Mouse (Mus musculus) lung, postnatal 36 days (tissue): Measurements from ENCODE around the gene Mbnl2.

ENCODE experiments used
- DNase-seq: peaks from one replicate; pipeline ENCODE4 v3.0.0; 2022; ENCODE audit warnings: mixed read lengths

Mbnl2 gene

DNA sequence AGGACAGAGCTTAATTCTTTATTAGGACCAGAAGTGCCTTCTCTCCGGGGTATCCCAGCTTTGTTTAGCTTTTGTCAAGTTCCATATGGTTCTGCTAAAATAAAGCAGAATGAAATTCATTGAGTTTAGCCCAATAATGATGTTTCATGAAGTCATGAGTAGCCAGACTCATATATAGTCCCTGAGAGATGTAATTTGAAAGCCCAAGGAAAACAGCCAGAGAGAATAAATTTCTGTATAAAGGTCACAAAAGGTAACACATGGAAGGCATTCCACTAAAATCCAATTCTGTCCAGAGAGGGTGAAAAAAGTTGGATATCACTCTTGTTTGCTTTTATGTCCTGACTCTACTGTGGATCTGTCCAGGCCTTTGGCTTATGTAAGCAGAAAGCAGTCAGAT lies 159.4 kb downstream of the Mbnl2 start:
- no peak for DNase-seq

DNA sequence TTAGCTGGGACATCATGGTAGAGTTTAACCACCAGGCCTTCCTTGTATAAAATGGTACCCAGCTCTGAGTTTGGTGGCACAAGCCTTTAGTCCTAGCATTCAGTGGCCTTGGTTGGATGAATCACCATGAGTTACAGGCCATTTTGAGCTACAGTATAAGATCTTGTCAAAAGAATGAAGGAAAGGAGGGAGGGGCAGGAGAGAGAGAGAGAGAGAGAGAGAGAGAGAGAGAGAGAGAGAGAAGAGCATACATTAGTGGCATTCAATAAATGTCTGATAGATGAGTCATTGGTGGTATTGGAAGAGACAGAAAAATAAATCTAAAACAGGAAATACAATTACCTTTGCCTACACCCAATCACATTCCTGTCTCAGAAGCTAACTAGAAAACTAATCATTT lies 165.2 kb downstream of the Mbnl2 start:
- DNase-seq = no peak

DNA sequence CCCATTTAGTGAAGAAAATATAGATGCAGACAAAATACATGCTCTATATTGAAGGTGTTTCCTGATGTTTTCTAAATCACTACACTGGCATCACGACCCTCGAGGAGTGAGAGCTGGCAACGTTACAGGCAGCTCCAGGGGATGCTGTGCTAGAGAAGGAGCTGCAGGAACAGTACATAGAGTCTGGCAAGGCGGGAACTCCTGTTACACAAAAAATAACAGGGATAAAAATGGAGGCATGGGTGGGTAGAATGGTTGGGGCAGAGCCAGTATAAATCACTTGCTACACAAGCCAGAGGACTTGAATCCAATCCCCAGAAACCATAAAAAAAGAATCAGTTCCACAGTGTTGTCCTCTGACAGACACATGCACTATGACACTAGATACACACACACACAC lies 165.8 kb downstream of the Mbnl2 start:
- DNase-seq = no peak

DNA sequence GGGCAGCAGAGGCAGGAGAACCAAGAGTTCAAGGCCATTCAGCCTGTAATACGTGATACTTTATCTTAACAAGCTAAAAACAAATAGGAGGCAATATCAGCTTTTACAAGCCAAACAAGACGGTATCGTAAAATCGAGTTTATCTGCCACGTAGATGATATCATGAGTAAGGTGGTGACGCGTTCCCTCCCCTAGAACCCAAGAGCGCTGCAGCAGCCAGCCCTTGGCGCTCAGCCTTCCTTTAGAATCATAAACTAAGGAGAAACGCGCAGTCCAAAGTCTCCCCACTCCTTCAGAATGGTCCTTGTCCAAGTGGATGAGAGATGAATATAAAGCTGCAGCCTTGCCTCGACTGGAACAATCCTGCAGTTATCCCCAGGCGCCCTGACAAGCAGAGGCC lies 166.4 kb downstream of the Mbnl2 start:
- no peak for DNase-seq

DNA sequence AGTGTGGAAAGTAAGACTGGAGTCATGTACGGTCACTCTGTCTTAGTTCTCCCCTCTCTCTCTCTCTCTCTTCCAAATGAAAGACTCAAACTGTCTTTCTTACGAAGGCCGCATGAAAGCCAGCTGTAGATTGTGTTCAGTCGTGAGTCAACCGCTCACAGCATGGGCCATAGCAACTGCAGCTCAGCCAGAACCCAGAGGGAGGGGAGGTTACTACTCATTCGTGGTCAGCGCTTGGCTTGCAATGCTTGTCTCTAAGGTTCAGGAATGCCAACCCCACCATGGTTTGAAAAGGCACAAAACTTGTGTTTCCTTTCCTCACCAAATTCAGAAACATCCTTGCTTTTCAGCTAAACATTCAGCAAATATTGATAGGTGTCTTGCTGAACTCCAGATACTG lies 178.8 kb downstream of the Mbnl2 start:
- no peak for DNase-seq

DNA sequence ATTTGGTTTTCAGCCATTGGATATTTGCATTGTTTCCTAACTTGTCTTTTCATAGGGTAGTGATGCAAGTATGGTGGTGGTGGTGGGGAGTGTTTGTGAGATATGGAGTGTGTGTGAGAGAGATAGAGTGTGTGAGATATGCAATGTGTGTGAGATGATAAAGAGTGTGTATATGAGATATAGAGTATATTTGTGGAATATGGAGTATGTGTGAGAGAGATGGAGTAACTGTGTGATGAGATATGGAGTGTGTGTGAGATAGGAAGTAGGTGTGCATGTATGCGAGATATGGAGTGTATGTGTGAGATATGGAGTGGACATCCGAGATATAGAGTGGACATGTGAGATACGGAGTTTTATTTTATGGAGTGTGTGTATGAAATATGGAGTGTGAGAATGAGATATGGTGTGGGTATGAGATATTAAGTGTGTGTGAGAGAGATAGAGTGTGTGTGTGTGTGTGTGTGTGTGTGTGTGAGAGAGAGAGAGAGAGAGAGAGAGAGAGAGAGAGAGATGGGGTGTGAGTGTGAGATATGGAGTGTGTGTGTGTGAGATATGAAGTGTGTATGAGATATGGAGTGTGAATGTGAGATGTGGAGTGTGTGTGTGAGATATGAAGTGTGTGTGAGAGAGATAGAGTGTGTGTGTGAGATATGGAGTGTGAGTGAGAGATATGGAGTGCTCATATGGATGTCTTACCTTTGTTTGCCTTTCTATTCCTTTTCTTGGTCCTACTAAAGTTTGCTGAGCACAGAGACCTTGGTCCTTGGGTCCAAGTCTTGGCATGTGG lies 188.7 kb downstream of the Mbnl2 start:
- no peak for DNase-seq

DNA sequence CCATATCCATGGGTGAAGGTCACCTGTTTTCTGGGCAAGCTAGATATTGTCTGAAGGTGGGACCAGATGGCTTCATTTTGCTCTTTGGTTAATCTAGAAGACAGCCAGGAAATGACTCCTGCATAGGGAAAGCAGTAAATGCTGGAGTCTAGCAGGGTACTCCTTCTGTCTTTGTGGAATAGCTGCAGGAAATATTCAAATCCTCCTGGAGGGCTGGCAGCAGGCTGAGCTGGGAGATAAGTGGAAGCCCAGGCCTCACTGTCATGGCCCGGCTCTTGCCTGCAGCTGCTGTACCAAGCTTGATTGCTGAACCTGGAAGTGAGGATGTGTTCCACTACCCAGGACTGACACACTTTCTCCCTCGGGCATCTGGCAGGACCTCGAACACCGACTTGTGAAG lies 191.3 kb downstream of the Mbnl2 start:
- no peak for DNase-seq

DNA sequence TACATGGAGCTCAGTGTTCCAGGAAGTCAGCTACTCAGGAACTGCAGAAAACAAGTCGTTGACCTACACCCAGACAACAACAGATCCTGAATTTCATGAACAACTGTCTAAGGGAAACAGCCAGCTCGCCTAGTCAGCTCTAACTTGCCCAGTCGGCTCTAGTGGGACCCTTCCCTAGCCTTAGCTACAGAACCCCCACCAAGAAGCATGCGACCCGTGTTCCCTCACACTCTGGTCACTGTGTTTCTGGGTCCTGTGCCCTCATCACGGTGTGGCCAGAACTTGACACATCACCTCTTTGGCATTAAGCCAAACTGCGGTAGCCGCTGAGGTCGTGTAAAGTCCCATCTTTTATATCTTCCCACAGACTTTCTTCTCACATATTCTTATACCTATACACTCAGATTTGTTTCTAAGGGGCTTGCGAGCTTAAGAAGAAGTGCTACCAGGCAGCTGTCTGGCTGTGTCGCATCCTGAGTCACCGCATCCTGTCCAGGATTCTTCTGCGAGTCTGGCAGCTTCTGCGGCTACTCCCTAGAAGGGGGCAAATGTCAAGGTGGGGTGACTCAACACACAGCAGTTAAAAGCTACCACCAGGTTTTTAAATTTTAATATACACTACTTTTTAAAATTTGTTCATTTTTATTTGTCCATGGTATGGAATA lies 193.8 kb downstream of the Mbnl2 start:
- DNase-seq = no peak

DNA sequence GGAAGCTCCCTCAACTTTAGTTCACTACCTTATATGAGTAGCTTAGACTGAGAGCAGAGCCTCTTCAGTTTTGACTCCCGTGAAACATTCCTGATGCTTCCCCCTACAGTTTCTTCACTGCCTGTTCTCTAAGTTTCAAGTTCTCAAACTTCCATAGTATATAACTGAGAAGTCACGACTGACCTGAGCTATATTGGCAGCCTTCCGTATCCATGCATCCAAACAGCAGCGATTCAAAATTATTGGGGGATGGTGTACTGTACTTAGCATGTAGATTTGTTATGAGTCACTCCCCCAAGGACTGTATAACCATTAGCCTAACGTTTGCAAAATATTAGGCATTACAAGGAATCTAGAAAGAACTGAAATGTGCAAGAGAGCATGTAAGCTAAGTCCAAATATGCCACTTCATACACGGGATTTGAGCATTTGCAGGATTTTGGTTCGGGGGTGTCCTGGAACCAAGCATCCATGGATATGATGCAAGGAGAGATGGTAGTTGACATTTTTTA lies 200.8 kb downstream of the Mbnl2 start:
- DNase-seq = no peak

DNA sequence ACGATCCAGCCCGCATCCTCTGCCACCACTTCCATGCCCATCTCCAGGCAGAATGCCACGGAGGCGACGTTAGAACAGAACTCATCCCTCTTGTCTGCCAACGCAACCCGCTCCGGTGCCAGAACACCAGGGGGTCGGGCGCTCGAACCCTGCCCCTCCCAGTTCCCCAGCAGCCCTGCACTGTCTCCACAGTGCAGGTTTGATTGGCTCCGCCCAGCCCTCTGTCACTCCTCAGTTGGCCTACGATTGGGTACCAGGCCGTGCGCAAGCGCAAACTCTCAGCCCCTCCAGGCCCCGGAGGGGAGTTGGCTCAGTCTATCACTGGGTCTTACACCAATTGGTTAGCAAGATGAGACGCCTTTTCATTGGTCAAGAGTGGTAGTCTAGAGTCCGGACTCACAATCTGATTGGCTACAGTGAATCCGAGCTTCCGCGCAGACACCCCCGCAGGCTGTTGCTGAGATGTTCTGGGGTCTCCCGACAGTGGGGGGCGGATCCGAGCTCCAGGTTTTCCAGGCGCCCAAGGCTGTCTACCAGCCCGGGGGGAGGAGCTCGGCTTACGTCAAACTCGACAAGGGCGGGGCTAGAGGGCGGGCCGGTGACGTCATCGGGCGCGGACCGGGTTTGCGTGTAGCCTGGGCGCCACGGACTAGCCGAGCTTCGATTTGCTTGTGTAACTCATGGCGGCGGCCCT lies 202.0 kb downstream of the Mbnl2 start:
- peak; percentile 99 for DNase-seq

DNA sequence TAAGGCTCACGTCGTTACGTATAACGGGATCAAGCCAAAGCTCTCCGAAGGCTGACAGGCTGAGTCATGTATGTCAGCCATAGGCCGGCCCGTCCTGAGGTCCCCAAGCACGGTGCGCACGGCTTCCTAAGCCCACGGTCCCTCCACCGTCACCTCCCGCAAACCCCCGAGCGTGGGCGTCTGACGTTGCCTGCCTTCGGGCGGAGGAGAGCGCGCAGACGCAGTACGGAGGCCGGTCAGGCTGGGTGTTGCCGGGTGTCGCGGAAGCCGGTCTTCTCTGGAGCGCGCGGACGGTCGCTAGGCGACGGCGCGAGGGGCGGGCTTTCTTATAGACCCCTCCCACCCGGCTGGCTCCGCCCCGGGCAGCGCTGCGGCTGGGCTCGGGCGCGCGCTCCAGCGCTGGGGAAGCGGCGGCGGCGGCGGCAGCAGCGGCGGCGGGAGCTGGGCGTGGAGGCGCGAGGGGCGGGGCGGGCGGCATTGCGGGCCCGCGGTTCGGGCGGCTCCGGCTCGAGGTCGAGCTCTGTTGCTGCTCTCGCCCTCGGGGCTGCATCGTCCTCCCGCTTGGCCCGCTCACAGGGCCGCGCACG lies 202.6 kb downstream of the Mbnl2 start, which contains the start of gene Rap2a:
Gene Rap2a (plus strand): TSS at position 463 of the 587 bp plus-strand sequence.
- peak; percentile 97 for DNase-seq

DNA sequence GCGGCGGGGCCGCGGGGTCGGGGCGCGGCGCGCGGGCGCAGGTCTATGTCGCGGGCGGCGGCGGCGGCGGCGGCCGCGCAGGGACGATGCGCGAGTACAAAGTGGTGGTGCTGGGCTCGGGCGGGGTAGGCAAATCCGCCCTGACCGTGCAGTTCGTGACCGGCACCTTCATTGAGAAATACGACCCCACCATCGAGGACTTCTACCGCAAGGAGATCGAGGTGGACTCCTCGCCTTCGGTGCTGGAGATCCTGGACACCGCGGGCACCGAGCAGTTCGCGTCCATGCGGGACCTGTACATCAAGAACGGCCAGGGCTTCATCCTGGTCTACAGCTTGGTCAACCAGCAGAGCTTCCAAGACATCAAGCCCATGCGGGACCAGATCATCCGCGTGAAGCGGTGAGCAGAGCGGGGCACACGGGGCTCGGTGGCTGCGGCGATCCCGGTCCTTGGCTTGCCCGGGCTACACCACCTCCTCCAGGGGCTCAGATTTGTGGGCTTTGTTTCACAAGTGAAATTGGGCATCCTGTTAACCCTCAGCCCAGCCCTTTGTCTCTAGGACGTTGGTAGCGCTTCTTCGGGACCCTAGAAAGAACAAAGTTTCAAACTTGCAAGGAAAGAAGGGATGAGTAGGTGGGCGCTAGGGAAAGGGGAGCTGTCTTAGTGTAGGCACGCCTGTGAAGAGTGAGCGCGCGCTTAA lies 203.3 kb downstream of the Mbnl2 start:
- peak; percentile 40 for DNase-seq

DNA sequence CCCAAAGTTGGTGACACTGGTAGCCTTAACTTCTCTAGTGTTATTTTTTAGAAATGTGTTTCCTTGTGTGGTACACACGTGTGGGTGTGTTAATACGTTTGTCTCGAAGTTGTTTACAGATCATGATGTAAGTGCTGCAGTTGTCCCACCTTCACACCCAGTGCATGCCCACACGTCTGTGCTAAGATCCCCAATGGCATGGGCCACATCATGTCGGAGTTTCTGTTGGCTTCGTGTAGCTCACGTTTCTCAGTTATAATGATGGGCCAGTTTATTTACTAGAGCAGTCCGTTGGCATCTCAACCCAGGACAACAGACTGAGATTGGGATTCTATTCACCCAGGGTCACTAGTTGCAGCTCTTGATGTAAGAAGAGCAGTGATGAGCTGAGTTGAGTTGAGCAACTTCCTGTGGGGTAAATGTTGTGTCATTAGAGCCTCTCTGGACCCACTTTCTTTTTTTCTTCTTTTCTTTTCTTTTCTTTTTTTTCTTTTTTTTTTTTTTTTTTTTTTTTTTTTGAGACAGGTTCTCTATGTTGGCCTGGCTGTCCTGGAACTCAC lies 205.0 kb downstream of the Mbnl2 start:
- peak; percentile 36 for DNase-seq

DNA sequence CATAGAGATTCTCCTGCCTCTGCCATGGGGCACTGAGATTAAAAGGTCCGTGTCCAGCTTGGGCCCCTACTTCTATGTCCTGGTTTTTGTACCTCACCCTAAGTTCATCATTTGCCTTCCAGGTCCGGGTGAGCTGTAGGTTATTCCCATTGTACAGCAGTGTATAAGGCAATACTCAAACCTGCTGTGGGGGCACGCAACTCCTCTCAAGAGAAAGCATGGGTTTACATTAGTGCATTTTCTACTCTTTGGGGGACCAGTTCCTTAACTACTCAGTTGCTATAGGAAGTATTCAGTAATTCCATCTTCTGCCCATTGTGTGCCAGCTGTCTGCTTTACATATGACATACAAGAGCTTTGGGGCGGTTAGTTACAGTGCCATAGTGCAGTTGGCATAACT lies 205.5 kb downstream of the Mbnl2 start:
- DNase-seq = no peak
